Mouse (Mus musculus) kidney, embryonic 16.5 days (tissue): ENCODE results near the gene Errfi1. TPM values are rescaled to one million over a fixed set of nuclear protein-coding genes. Genes with fewer than 3 reads are reported as not detected.
A peak's percentile ranks its signal among the peaks of the same experiment; 100 is the strongest.
"Not testable (repeated sequence)": the region's sequence is repeated elsewhere in the genome, so short reads cannot be mapped to it uniquely, and the experiment has no call there.

Experiments used
- ATAC-seq: fragments of 200-750 bp; cut with Nextera tagmentation; 2 replicates; pipeline ENCODE4 v1.8.0; 2017; ENCODE audit warnings: moderate TSS enrichment; ENCODE audit not compliant: low FRiP score, low TSS enrichment
- H3K27ac ChIP-seq: fragments of 300-500 bp; sonication (generic); 2 replicates; pipeline ENCODE4 v1.5.1; 2014; ENCODE audit warnings: low read length
- H3K27me3 ChIP-seq: fragments of 300-500 bp; sonication (generic); 2 replicates; pipeline ENCODE4 v1.6.1; 2014; ENCODE audit warnings: low read length, control low read depth, mixed read lengths; ENCODE audit not compliant: insufficient read depth
- H3K36me3 ChIP-seq: fragments of 300-500 bp; sonication (generic); 2 replicates; pipeline ENCODE4 v1.6.1; 2014; ENCODE audit warnings: low read length, control low read depth, mixed read lengths; ENCODE audit not compliant: insufficient read depth
- H3K4me1 ChIP-seq: fragments of 300-500 bp; sonication (generic); 2 replicates; pipeline ENCODE4 v1.6.1; 2014; ENCODE audit warnings: low read length, control low read depth, mixed read lengths; ENCODE audit not compliant: insufficient read depth
- H3K4me2 ChIP-seq: fragments of 300-500 bp; sonication (generic); replicated peaks from 2 replicates; pipeline ENCODE4 v1.6.1; 2014; ENCODE audit warnings: low read depth, low read length
- H3K4me3 ChIP-seq: fragments of 300-500 bp; sonication (generic); 2 replicates; pipeline ENCODE4 v1.5.1; 2014; ENCODE audit warnings: mild to moderate bottlenecking, low read length
- H3K9ac ChIP-seq: fragments of 300-500 bp; sonication (generic); replicated peaks from 2 replicates; pipeline ENCODE4 v1.6.1; 2014; ENCODE audit warnings: low read length
- H3K9me3 ChIP-seq: fragments of 300-500 bp; sonication (generic); 2 replicates; pipeline ENCODE4 v1.6.1; 2016; ENCODE audit warnings: low read length, control low read depth
- WGBS: fragments of 180-500 bp; shearing (Covaris S2); extraction: QIAGEN DNeasy Blood & Tissue Kit; methylation state at CpG from one replicate; pipeline ENCODE4 v1.1.7; 2014; 5-methylcytosine and 5-hydroxymethylcytosine counted together
- polyA plus RNA-seq: library from polyadenylated mRNA; unstranded; fragments of >200 nt; fragmentation: Nextera tagmentation; extraction: Ambion mirVana; gene quantifications from 2 replicates; pipeline ENCODE4 v1.2.1, GENCODE M21; 2015

The Errfi1 gene
- polyA plus RNA-seq, 1 experiment from 2014 or later = 33.4 TPM

GRCm38 (mm10) chr4:150903091-150903742 is 49.5 kb downstream of the Errfi1 start:
- Histone ChIP-seq H3K27ac (no peak overlapping the region), H3K9me3 (no peaks in the 10 kb centered on the region), H3K36me3 (peaks cover 61% of the 10 kb centered on the region), H3K9ac (no peak overlapping the region), H3K4me3 (no peak overlapping the region), H3K4me2 (no peak overlapping the region), H3K4me1 (peaks cover 8% of the 10 kb centered on the region; the same call in 1 of the 2 replicates), H3K27me3 (no peaks in the 10 kb centered on the region)
- no peak for ATAC-seq
- 91% methylated on average over 14 of the region's 14 CpGs for WGBS

- no peak overlapping the region for H3K27ac ChIP-seq
- no peak overlapping the region for H3K4me2 ChIP-seq
- peaks cover 33% of the 10 kb centered on the region for H3K36me3 ChIP-seq
- WGBS = 93% methylated on average over 8 of the region's 8 CpGs
- H3K4me1 ChIP-seq = peaks cover 14% of the 10 kb centered on the region
- no peak for ATAC-seq
- H3K27me3 ChIP-seq = no peaks in the 10 kb centered on the region
- no peaks in the 10 kb centered on the region for H3K9me3 ChIP-seq
- H3K4me3 ChIP-seq = no peak overlapping the region
- H3K9ac ChIP-seq = no peak overlapping the region
These were observed 53.4 kb downstream of the Errfi1 start for GRCm38 (mm10) chr4:150907099-150907498.

GRCm38 (mm10) chr4:150908512-150908911 is 54.8 kb downstream of the Errfi1 start:
- Histone ChIP-seq H3K4me1 (peaks cover 12% of the 10 kb centered on the region), H3K4me3 (peak overlapping the region; percentile 74; the same call in 1 of the 2 replicates), H3K36me3 (peaks cover 20% of the 10 kb centered on the region), H3K4me2 (peak overlapping the region; percentile 71), H3K27ac (peak overlapping the region; percentile 92; the same call in 1 of the 2 replicates)
- ATAC-seq, H3K27me3 ChIP-seq, H3K9ac ChIP-seq, H3K9me3 ChIP-seq: not testable (repeated sequence)
- 76% methylated on average over 5 of the region's 5 CpGs for WGBS

- no peaks in the 10 kb centered on the region for H3K27me3 ChIP-seq
- WGBS = under 1% methylated on average over 56 of the region's 56 CpGs
These were observed 55.9 kb downstream of the Errfi1 start for GRCm38 (mm10) chr4:150909451-150910156.

GRCm38 (mm10) chr4:150910164-150910951 is 56.6 kb downstream of the Errfi1 start:
- Histone ChIP-seq H3K36me3 (peaks cover 7% of the 10 kb centered on the region), H3K4me1 (peaks cover 18% of the 10 kb centered on the region), H3K4me3 (peak overlapping the region; percentile 74), H3K9me3 (no peaks in the 10 kb centered on the region), H3K27me3 (no peaks in the 10 kb centered on the region), H3K4me2 (peak overlapping the region; percentile 42), H3K9ac (peak overlapping the region; percentile 71), H3K27ac (peak overlapping the region; percentile 92)
- 86% methylated on average over 19 of the region's 19 CpGs for WGBS
- ATAC-seq = peak; percentile 10; the same call in 1 of the 2 replicates

More at GRCm38 (mm10) chr4:150909451-150910156, 55.9 kb downstream of the Errfi1 start:
- ATAC-seq = peak; percentile 92
- Histone ChIP-seq H3K9ac (peak overlapping the region; percentile 71), H3K36me3 (peaks cover 12% of the 10 kb centered on the region), H3K4me1 (peaks cover 12% of the 10 kb centered on the region), H3K4me2 (peak overlapping the region; percentile 71), H3K9me3 (no peaks in the 10 kb centered on the region), H3K27ac (peak overlapping the region; percentile 92), H3K4me3 (peak overlapping the region; percentile 74)

GRCm38 (mm10) chr4:150913743-150914142 is 60.0 kb downstream of the Errfi1 start:
- Histone ChIP-seq H3K4me2 (peak overlapping the region; percentile 65), H3K27ac (peak overlapping the region; percentile 92), H3K36me3 (no peaks in the 10 kb centered on the region), H3K27me3 (no peaks in the 10 kb centered on the region), H3K4me3 (peak overlapping the region; percentile 77), H3K9ac (peak overlapping the region; percentile 73), H3K4me1 (peaks cover 20% of the 10 kb centered on the region), H3K9me3 (no peaks in the 10 kb centered on the region)
- no peak for ATAC-seq
- WGBS = 9% methylated on average over 12 of the region's 12 CpGs

GRCm38 (mm10) chr4:150914290-150914733 is 60.6 kb downstream of the Errfi1 start, which contains the start of the genes Park7 and Tnfrsf9:
Gene Park7, minus strand, starts transcription at chr4:150914437.
Gene Tnfrsf9, plus strand, starts transcription at chr4:150914562.
- Histone ChIP-seq H3K9me3 (no peaks in the 10 kb centered on the region), H3K36me3 (no peaks in the 10 kb centered on the region), H3K4me3 (peak within 1 kb of the TSS; percentile 77), H3K27ac (peak within 1 kb of the TSS; percentile 92), H3K9ac (peak within 1 kb of the TSS; percentile 73), H3K4me1 (peaks cover 16% of the 10 kb centered on the region), H3K27me3 (no peaks in the 10 kb centered on the region), H3K4me2 (peak within 1 kb of the TSS; percentile 65)
- peak; percentile 86 for ATAC-seq
- under 1% methylated on average over 48 of the region's 48 CpGs for WGBS

- H3K27ac ChIP-seq = peak overlapping the region; percentile 69; the same call in 1 of the 2 replicates
- WGBS = 52% methylated on average over 10 of the region's 10 CpGs
- no peak for ATAC-seq
These were observed 61.6 kb downstream of the Errfi1 start for GRCm38 (mm10) chr4:150915181-150915906.

More at GRCm38 (mm10) chr4:150915181-150915906, 61.6 kb downstream of the Errfi1 start:
- Histone ChIP-seq H3K4me3 (peak overlapping the region; percentile 77), H3K4me2 (peak overlapping the region; percentile 65), H3K27me3 (no peaks in the 10 kb centered on the region), H3K36me3 (no peaks in the 10 kb centered on the region), H3K4me1 (peaks cover 13% of the 10 kb centered on the region), H3K9ac (peak overlapping the region; percentile 73), H3K9me3 (no peaks in the 10 kb centered on the region)
